Comparison of ENCODE assay signal across 18 mouse cellular contexts in the genomic region with DNA sequence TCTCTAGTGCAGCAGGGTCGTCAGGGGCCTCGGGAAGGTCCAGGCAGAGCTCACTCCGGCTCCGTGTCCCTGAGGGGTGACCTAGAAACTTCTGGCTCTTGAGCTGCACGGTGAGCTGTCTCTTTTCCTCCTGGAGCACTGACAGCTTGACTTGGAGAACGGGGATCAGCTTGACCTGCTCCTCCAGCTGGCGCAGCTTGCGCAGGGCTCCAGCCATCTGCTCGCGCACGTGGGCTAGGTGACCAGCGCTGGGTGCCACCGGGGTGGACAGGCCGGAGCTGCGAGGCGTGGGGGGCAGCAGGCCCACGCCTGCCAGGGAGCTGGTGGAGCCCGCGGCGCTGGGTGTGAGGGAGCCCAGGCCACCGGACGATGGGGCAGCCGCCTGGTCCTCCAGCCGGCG. TPM values are rescaled to one million over a fixed set of nuclear protein-coding genes. Genes with fewer than 3 reads are reported as not detected.
DNase-seq lines count a peak whose midpoint lies in the region; ATAC-seq and TF ChIP-seq lines count a peak whose summit lies in the region.
"Had no signal": no experiment of that assay in that cellular context is flagged by ENCODE, and none has a peak within 500 bp of the region (broad histone marks: within the 10 kb centered on the region; RNA-seq: fewer than 3 reads in every experiment).

No protein-coding gene starts in this region.

- DNase-seq in forebrain, embryonic 10.5 days (ENCODE audit: extremely low spot score, low spot score) = no peak
- peak; percentile 79 for DNase-seq in cerebellum, adult 8-10 months
- DNase-seq in embryonic facial prominence, embryonic 10.5 days (ENCODE audit: low spot score) = no peak
- DNase-seq in right cerebral cortex, postnatal 4 days = no peak
- no peak for DNase-seq in frontal cortex, postnatal 14 days (ENCODE audit: low spot score in 2 of 2)
- DNase-seq in hindbrain, embryonic 10.5 days (ENCODE audit: low spot score) = no peak
- DNase-seq: embryo, embryonic 11 days; gastrocnemius, postnatal 14 days; kidney, adult 8-10 months; kidney, postnatal 25 days; left cerebral cortex, postnatal 4 days; lung, adult 2 months; thymus, postnatal 14 days had no signal

- no peaks in the 10 kb centered on the region for H3K27me3 ChIP-seq in forebrain, embryonic 10.5 days (ENCODE audit: poor library complexity, severe bottlenecking)
- no peaks in the 10 kb centered on the region for H3K27me3 ChIP-seq in forebrain, embryonic 15.5 days
- no peaks in the 10 kb centered on the region for H3K27me3 ChIP-seq in ES-Bruce4 (ENCODE audit: control insufficient read depth, insufficient read depth, low read length, poor library complexity, severe bottlenecking)
- H3K27me3 ChIP-seq in embryonic facial prominence, embryonic 10.5 days (replicated peaks; ENCODE audit: low read depth, poor library complexity, severe bottlenecking) = no peaks in the 10 kb centered on the region
- no peaks in the 10 kb centered on the region for H3K27me3 ChIP-seq in hindbrain, embryonic 10.5 days (ENCODE audit: insufficient read depth, poor library complexity, severe bottlenecking)

- H3K4me1 ChIP-seq in forebrain, embryonic 10.5 days = peaks cover 36% of the 10 kb centered on the region
- peaks cover 31% of the 10 kb centered on the region for H3K4me1 ChIP-seq in forebrain, embryonic 15.5 days
- peaks cover 4% of the 10 kb centered on the region for H3K4me1 ChIP-seq in ES-Bruce4 (ENCODE audit: control insufficient read depth, insufficient read depth, low read length)
- H3K4me1 ChIP-seq in embryonic facial prominence, embryonic 10.5 days = peaks cover 53% of the 10 kb centered on the region
- H3K4me1 ChIP-seq in hindbrain, embryonic 10.5 days (replicated peaks) = peaks cover 46% of the 10 kb centered on the region

- peaks cover 61% of the 10 kb centered on the region for H3K36me3 ChIP-seq in forebrain, embryonic 10.5 days (replicated peaks)
- H3K36me3 ChIP-seq in forebrain, embryonic 15.5 days = no peaks in the 10 kb centered on the region
- peaks cover 28% of the 10 kb centered on the region for H3K36me3 ChIP-seq in ES-Bruce4 (ENCODE audit: control insufficient read depth, insufficient read depth, low read length, poor library complexity, severe bottlenecking)
- H3K36me3 ChIP-seq in embryonic facial prominence, embryonic 10.5 days (replicated peaks) = peaks cover 65% of the 10 kb centered on the region
- H3K36me3 ChIP-seq in hindbrain, embryonic 10.5 days = peaks cover 55% of the 10 kb centered on the region

- no peak overlapping the region for H3K4me3 ChIP-seq in forebrain, embryonic 10.5 days
- H3K4me3 ChIP-seq in forebrain, embryonic 15.5 days = no peak overlapping the region
- peak overlapping the region; percentile 31 for H3K4me3 ChIP-seq in ES-Bruce4 (ENCODE audit: low read depth, low read length)
- H3K4me3 ChIP-seq in embryonic facial prominence, embryonic 10.5 days = no peak overlapping the region
- no peak overlapping the region for H3K4me3 ChIP-seq in hindbrain, embryonic 10.5 days
- H3K4me3 ChIP-seq: megakaryocyte, embryonic 14.5 days had no signal

- 95% methylated on average over 25 of the region's 25 CpGs for WGBS in forebrain, embryonic 10.5 days
- WGBS in forebrain, embryonic 15.5 days = 95% methylated on average over 25 of the region's 25 CpGs
- WGBS in embryonic facial prominence, embryonic 10.5 days = 96% methylated on average over 25 of the region's 25 CpGs
- 95% methylated on average over 25 of the region's 25 CpGs for WGBS in hindbrain, embryonic 10.5 days

- TF ChIP-seq EP300 in ES-Bruce4 (IDR thresholded peaks at IDR 0.05; ENCODE audit: insufficient read depth, low read depth, low read length) = no peak

- no peak overlapping the region for H3K9ac ChIP-seq in forebrain, embryonic 15.5 days (replicated peaks)
- H3K9ac ChIP-seq in ES-Bruce4 (ENCODE audit: low read depth, poor library complexity, severe bottlenecking) = peak overlapping the region; percentile 43

- no peak for TF ChIP-seq POLR2A in ES-Bruce4 (IDR thresholded peaks at IDR 0.05; ENCODE audit: insufficient read depth, low read length)

- H3K27ac ChIP-seq in forebrain, embryonic 10.5 days = peak overlapping the region; percentile 77; the same call in 1 of the 2 replicates
- no peak overlapping the region for H3K27ac ChIP-seq in forebrain, embryonic 15.5 days (replicated peaks)
- no peak overlapping the region for H3K27ac ChIP-seq in ES-Bruce4 (ENCODE audit: insufficient read depth, low read length)
- H3K27ac ChIP-seq in embryonic facial prominence, embryonic 10.5 days (replicated peaks) = peak overlapping the region; percentile 96
- H3K27ac ChIP-seq in hindbrain, embryonic 10.5 days = no peak overlapping the region; the same call in 1 of the 2 replicates

- no peak for TF ChIP-seq CTCF in ES-Bruce4 (IDR thresholded peaks at IDR 0.05; ENCODE audit: low read depth, low read length)

- no peak for ATAC-seq in forebrain, embryonic 15.5 days (replicated peaks)
- ATAC-seq: CD4-positive, CD25-positive, alpha-beta regulatory T cell, adult 4 months; midbrain, embryonic 16.5 days had no signal

- H3K9me3 ChIP-seq in forebrain, embryonic 10.5 days = no peaks in the 10 kb centered on the region
- no peaks in the 10 kb centered on the region for H3K9me3 ChIP-seq in forebrain, embryonic 15.5 days
- H3K9me3 ChIP-seq in ES-Bruce4 (replicated peaks; ENCODE audit: control insufficient read depth, insufficient read depth, low read length, poor library complexity, severe bottlenecking) = no peaks in the 10 kb centered on the region
- no peaks in the 10 kb centered on the region for H3K9me3 ChIP-seq in embryonic facial prominence, embryonic 10.5 days
- 0 out of 2 replicates have a peak, but pooled peaks cover 2% of the 10 kb centered on the region for H3K9me3 ChIP-seq in hindbrain, embryonic 10.5 days

- no peak overlapping the region for H3K4me2 ChIP-seq in forebrain, embryonic 15.5 days (replicated peaks)

RNA-seq across cellular contexts. Expression of gene Kank2, which starts 3.6 kb away (rescaled TPM):
- 8.6 and 8.9 TPM in 2 replicates for polyA plus RNA-seq in forebrain, embryonic 10.5 days (2016; fragmentation: Nextera tagmentation; extraction: Ambion mirVana)
- polyA plus RNA-seq in forebrain, embryonic 15.5 days (2015; fragmentation: Nextera tagmentation; extraction: Ambion mirVana) = 2.9 and 3.7 TPM in 2 replicates
- polyA plus RNA-seq in ES-Bruce4 (2011; ENCODE audit: insufficient read depth, insufficient read length, low read depth, missing spikeins) = 62.3 and 63.5 TPM in 2 replicates
- 15.3 and 17.8 TPM in 2 replicates for polyA plus RNA-seq in embryonic facial prominence, embryonic 10.5 days (2016; fragmentation: Nextera tagmentation; extraction: Ambion mirVana)
- 10.0 and 11.0 TPM in 2 replicates for polyA plus RNA-seq in hindbrain, embryonic 10.5 days (2016; fragmentation: Nextera tagmentation; extraction: Ambion mirVana)
- polyA plus RNA-seq: CD4-positive, CD25-positive, alpha-beta regulatory T cell, adult 4 months had no signal

RNA-seq across cellular contexts. Expression of gene Spc24, which starts 34.8 kb away (rescaled TPM):
- 196 and 197 TPM in 2 replicates for polyA plus RNA-seq in forebrain, embryonic 10.5 days (2016; fragmentation: Nextera tagmentation; extraction: Ambion mirVana)
- 41.7 and 55.9 TPM in 2 replicates for polyA plus RNA-seq in forebrain, embryonic 15.5 days (2015; fragmentation: Nextera tagmentation; extraction: Ambion mirVana)
- polyA plus RNA-seq in ES-Bruce4 (2011; ENCODE audit: insufficient read depth, insufficient read length, low read depth, missing spikeins) = 56.6 and 62.5 TPM in 2 replicates
- 187 TPM in 2 replicates for polyA plus RNA-seq in embryonic facial prominence, embryonic 10.5 days (2016; fragmentation: Nextera tagmentation; extraction: Ambion mirVana)
- polyA plus RNA-seq in hindbrain, embryonic 10.5 days (2016; fragmentation: Nextera tagmentation; extraction: Ambion mirVana) = 132 and 165 TPM in 2 replicates

RNA-seq across cellular contexts. Expression of gene Angptl8, which starts 40.4 kb away (rescaled TPM):
- polyA plus RNA-seq in forebrain, embryonic 10.5 days (2016; fragmentation: Nextera tagmentation; extraction: Ambion mirVana) = 0.62 and 0.94 TPM in 2 replicates
- 0.27 and 0.51 TPM in 2 replicates for polyA plus RNA-seq in forebrain, embryonic 15.5 days (2015; fragmentation: Nextera tagmentation; extraction: Ambion mirVana)
- polyA plus RNA-seq in ES-Bruce4 (2011; ENCODE audit: insufficient read depth, insufficient read length, low read depth, missing spikeins) = not detected in 2 replicates
- 0.48 and 0.52 TPM in 2 replicates for polyA plus RNA-seq in embryonic facial prominence, embryonic 10.5 days (2016; fragmentation: Nextera tagmentation; extraction: Ambion mirVana)
- 0.70 and 0.85 TPM in 2 replicates for polyA plus RNA-seq in hindbrain, embryonic 10.5 days (2016; fragmentation: Nextera tagmentation; extraction: Ambion mirVana)
- polyA plus RNA-seq: CD4-positive, CD25-positive, alpha-beta regulatory T cell, adult 4 months had no signal

RNA-seq across cellular contexts. Expression of gene Dock6, which starts 57.5 kb away (rescaled TPM):
- polyA plus RNA-seq in forebrain, embryonic 10.5 days (2016; fragmentation: Nextera tagmentation; extraction: Ambion mirVana) = 24.2 and 24.7 TPM in 2 replicates
- polyA plus RNA-seq in forebrain, embryonic 15.5 days (2015; fragmentation: Nextera tagmentation; extraction: Ambion mirVana) = 10.4 and 12.3 TPM in 2 replicates
- 74.9 and 80.8 TPM in 2 replicates for polyA plus RNA-seq in ES-Bruce4 (2011; ENCODE audit: insufficient read depth, insufficient read length, low read depth, missing spikeins)
- polyA plus RNA-seq in embryonic facial prominence, embryonic 10.5 days (2016; fragmentation: Nextera tagmentation; extraction: Ambion mirVana) = 27.2 and 28.0 TPM in 2 replicates
- 23.7 and 24.1 TPM in 2 replicates for polyA plus RNA-seq in hindbrain, embryonic 10.5 days (2016; fragmentation: Nextera tagmentation; extraction: Ambion mirVana)

Comparison
In these comparisons a context has a peak if more than half of its experiments do, and no peak if none do; other contexts are left out.
1. H3K27ac ChIP-seq: peak in forebrain, embryonic 10.5 days (single experiment) and embryonic facial prominence, embryonic 10.5 days (single experiment); none in forebrain, embryonic 15.5 days (single experiment), ES-Bruce4 (single experiment) and hindbrain, embryonic 10.5 days (single experiment).